Mouse (Mus musculus) fibroblast of lung, adult 2 months (primary cell): ENCODE data around the gene Olfr1340.

Experiments used
- DNase-seq: peaks from one replicate; pipeline ENCODE4 v3.0.0-alpha.2; 2011; ENCODE audit warnings: low read depth

Olfr1340 gene

DNA sequence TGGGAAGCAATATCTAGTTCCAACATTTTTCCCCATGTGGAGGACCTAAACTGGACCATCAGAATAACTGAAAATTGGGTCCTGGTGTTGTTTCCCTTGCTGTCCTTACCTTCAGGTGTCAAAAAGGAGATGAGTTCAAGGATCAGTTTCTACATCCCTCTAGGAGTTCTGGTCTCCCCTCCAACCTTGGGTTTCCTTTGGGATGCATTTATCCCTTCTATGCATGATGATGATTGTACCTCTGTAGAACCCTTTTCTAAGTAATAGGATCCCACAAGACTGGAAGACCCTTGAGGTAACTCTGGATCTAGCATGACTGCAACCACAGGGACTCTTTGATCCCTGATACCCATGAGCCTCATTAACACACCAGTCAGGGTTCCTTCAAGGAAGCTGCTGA is at the start of gene Olfr1340:
Olfr1340 (plus strand) TSS at position 301 of the 400 bp plus-strand sequence.
- no peak for DNase-seq

GRCm38 (mm10) chr4:118687086-118687485 is 32.9 kb upstream of the Olfr1340 start:
- no peak for DNase-seq

GRCm38 (mm10) chr4:118692412-118692973 is 27.4 kb upstream of the Olfr1340 start, which contains the start of gene Olfr1342:
TSS of gene Olfr1342 (minus strand) at chr4:118692756.
- DNase-seq, result no peak

- DNase-seq, result no peak
Measured at GRCm38 (mm10) chr4:118693812-118694211, 26.1 kb upstream of the Olfr1340 start.

- DNase-seq, result no peak
Measured at GRCm38 (mm10) chr4:118703223-118703622, 16.7 kb upstream of the Olfr1340 start, which contains the start of gene Olfr1341. TSS of gene Olfr1341 (plus strand) at chr4:118703523.

GRCm38 (mm10) chr4:118708086-118708485 is 11.9 kb upstream of the Olfr1340 start:
- no peak for DNase-seq

DNA sequence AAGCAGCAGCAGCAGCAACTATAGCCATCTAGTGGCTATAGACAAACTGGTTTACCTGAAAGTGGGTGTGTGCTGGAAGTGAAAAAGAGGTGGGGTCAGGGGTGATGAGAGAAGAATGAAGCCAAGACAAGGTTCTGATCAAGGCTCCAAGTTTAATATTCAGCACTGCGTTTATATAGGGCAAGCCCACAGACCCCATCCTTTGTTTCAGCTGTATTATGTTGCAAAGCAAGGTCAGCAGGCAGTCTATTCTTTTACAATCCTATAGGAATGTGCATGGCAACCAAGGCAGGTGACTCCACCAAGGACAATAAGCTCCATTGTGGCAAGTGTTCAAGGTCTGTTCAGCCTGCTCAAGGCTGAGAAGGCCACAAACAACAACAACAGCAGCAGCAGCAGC is 8.3 kb upstream of the Olfr1340 start:
- DNase-seq, result no peak

- no peak for DNase-seq
Measured at GRCm38 (mm10) chr4:118721742-118722483, 2.0 kb downstream of the Olfr1340 start.

- DNase-seq, result no peak
Measured at GRCm38 (mm10) chr4:118731875-118732274, 11.9 kb downstream of the Olfr1340 start, which contains the start of gene Olfr1339. TSS of gene Olfr1339 (plus strand) at chr4:118732175.

GRCm38 (mm10) chr4:118739574-118739973 is 19.6 kb downstream of the Olfr1340 start:
- no peak for DNase-seq

DNA sequence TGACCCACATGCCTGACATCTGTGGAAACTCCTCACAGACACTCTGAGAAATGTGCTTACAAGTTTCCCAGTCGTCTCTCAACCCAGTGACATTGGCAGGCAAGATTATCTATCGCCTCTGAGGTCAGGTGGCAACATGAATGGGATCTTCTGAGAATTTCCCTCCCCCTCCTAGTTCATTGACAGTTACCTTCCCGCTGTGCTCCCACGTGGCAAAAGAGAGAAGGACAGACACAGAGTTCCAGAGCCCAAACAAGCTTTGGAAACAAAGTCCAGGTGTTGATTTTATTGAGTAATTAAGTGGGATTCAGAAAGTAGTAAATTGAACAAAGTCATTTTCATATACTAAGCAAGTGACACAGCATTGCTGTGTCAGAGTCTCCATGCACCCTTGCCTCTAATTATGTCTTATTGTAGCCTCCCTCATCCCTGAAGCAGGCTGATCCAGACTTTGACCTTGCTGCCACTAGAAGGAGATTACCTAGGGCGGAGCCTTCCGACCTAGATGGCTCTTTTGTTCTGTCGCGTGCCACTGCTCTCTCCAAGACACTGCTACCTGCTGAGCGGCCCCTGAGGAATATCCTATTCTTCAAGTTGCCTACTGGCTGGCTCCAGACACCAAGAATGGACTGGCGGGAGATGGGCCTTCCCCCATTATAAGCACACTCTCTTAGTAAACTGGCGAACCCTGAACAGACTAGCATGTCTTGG is 21.2 kb downstream of the Olfr1340 start:
- no peak for DNase-seq

DNA sequence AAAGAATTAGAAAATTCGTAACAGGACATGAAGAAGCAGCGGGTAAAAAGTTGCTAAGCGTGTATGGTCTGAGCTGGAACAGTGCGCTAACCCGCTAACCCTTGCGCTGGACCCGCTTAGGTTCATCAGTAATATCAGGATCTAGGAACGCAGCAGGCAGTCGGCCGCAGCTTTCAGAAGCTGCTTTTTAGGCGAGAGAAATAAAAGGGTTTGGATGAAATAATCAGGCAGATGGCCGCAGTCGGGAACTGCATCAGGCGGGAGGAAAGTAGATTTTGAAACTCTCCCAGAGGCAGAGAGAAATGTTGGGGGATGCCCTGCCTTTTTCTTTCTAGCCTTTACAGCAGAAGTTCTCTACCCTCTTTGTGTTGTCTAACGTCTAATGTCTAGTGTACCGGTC is 21.9 kb downstream of the Olfr1340 start:
- no peak for DNase-seq

DNA sequence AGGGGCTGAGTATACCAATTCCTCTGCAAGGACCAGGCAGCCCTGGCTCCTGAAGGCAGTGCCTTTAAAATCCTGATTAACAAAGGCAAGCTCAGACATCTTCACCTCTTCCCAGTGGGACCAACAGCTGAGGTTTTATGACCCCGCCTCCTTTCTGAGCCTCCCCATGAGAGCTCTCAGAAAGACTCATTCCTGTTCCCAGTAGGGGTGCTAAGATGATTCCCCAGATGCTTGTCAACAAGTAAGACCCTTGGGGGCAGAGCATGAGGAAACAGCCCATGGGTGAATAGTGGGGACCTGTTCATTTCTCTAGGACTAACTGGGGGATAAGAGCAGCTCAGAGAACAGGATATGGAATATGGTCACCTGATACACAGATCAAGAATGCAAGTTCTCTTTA is 38.7 kb downstream of the Olfr1340 start, which contains the start of gene Olfr1338:
Olfr1338 (minus strand) TSS at position 101 of the 400 bp plus-strand sequence.
- DNase-seq, result no peak
